Mouse (Mus musculus): ENCODE measurements at regions not wholly inside any gene's neighbourhood (a gene's known extent, or its start where the extent isn't known, plus 50 kb on each side); places are given as distances from the start of the nearest gene placed in this dataset.
"Not testable (repeated sequence)": the region's sequence is repeated elsewhere in the genome, so short reads cannot be mapped to it uniquely, and the experiment has no call there.

- no peak for DNase-seq (ENCODE audit: low spot score)
Observed at GRCm38 (mm10) chr13:31050160-31050788, 76.3 kb downstream of the Gm5447 start.

GRCm38 (mm10) chr13:31051586-31051985 lies 77.6 kb downstream of the Gm5447 start:
- DNase-seq (ENCODE audit: low spot score) = not testable (repeated sequence)

DNA sequence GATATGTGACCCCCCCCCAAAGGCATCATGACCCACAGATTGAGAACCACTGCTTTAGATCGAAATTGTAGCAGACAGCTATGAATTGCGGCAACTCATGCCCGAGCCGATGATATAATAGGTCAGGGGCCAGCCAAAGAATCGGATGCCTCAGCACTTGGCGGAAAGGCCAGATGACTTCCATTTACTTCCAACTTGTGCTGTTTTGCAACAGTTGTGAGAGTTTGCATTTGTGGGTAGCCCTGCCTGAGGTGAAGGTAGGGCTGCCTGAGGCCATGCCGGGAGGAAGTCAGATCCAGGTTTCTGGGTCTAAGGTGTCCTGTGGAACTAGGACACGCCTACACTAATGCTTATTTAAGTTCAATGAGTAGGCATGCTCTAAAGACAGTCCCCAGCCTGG lies 80.4 kb downstream of the Gm5447 start:
- DNase-seq (ENCODE audit: low spot score) = peak; percentile 4

DNA sequence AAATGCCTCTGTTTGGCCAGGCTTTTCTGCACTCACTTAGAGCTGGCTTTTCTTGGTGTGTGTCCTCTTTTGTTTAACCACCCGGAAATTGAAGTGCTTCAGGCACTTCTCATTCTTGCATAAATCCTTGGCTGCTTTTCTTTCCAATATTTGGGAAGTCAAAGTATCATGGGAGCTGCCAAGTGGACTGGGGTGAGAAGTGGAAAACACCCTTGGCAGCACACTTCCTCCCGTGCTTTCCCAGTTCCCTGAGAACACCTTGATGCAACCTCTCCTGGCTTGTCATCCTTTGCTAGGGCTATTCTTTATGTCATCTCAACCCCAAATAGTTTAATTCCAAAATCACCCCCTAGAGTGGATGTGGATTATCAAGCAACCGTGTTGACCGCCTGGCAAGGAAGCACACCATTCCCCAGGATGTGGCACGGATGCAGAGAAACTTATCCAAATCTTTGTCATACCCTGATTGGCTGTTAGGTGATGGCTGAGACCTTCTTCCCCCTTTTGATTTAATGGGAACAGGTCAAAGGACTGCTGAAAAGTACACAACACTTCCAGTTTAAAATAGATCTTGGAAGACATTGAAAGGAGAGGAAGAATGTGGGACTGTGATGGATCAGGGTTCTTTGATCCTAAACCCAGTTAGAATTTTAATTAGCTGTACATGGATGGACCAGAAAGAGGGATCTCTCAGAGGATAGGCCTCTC lies 81.5 kb downstream of the Gm5447 start:
- DNase-seq (ENCODE audit: low spot score) = no peak

- no peak for DNase-seq (ENCODE audit: low spot score)
Observed at GRCm38 (mm10) chr13:31056154-31056871, 82.3 kb downstream of the Gm5447 start.

- DNase-seq (ENCODE audit: low spot score) = no peak
Observed at GRCm38 (mm10) chr13:31060916-31061431, 87.0 kb downstream of the Gm5447 start.

- no peak for DNase-seq (ENCODE audit: low spot score)
Observed at GRCm38 (mm10) chr13:31068343-31068742, 94.3 kb downstream of the Gm5447 start.

- DNase-seq (ENCODE audit: low spot score) = no peak
Observed at GRCm38 (mm10) chr13:31076541-31076940, 102.5 kb downstream of the Gm5447 start.

- no peak for DNase-seq (ENCODE audit: low spot score)
Observed at GRCm38 (mm10) chr13:31078751-31079150, 104.7 kb downstream of the Gm5447 start.

- no peak for DNase-seq (ENCODE audit: low spot score)
Observed at GRCm38 (mm10) chr13:31080215-31080614, 106.2 kb downstream of the Gm5447 start.

DNA sequence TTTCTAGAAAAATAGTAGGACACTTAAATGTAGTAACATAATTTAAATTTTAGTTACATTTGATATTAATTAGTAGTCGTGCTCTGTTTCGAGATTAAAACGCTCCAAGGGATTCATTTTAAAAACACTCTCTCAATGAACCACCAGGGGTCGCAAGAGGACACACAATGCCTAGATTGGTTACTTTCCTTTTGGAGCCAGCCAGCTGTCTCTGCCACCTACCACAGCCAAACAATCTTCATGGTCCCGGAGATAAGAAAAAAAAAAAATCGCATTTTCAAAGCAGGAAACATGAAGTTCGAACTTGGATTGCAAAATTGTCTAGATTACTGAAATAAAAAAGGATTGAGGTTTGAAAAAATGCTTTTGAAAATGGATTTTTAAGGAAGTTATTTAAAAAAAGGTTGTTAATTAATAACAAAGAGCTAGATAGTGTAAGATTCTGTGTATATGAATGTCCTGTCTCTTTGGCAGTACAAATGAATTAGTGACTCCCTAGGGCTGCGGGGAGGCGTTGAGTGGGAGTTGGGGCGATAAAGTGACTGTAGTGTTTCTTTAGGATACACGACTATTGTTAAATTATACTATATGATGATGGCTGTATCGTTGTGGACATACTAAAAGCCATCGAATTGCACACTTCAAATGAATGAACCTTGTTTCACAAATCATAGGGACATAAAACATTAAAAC lies 108.6 kb downstream of the Gm5447 start:
- peak; percentile 74 for DNase-seq (ENCODE audit: low spot score)

- no peak for DNase-seq (ENCODE audit: low spot score)
Observed at GRCm38 (mm10) chr13:31101051-31101450, 127.0 kb downstream of the Gm5447 start.

DNA sequence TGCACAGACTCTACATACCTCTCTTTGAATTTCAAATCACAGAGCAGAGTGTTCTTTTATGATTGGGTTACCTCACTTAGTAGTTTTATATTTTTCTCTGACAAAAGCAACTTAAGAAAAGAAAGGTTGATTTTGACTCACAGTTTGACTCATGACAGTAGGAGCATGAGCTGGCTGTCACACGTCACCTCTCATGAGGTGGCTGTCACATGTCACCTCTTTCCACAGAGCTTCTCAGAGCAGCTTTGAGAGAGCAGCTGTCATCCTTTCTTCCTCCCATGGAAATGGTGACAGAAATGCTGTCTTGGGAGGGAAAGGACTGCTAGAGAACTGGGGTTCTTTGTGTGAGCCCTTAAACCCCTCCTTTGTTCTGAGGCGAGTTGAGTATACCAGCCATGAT lies 133.4 kb downstream of the Gm5447 start:
- DNase-seq (ENCODE audit: low spot score) = no peak

GRCm38 (mm10) chr13:31109231-31109630 lies 135.2 kb downstream of the Gm5447 start:
- DNase-seq (ENCODE audit: low spot score) = no peak

DNA sequence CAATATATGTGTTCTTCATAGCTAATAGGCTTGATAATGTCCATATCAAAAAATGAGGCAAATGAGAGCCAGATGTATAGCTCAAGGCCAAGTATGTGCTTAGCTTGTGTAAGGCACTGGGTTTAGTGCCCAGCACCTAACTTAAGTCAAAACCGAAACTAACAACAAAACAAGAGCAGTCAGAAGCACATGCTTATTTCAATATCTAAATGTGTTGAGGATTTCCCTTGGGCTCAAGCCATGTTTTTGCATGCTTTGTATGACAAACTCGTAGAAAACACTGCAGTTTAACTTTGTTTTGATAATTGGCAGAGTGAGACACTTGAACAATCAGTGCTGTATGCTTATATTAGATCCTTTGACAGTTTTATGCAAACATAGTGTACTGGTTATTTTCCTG lies 148.7 kb downstream of the Gm5447 start:
- no peak for DNase-seq (ENCODE audit: low spot score)

DNA sequence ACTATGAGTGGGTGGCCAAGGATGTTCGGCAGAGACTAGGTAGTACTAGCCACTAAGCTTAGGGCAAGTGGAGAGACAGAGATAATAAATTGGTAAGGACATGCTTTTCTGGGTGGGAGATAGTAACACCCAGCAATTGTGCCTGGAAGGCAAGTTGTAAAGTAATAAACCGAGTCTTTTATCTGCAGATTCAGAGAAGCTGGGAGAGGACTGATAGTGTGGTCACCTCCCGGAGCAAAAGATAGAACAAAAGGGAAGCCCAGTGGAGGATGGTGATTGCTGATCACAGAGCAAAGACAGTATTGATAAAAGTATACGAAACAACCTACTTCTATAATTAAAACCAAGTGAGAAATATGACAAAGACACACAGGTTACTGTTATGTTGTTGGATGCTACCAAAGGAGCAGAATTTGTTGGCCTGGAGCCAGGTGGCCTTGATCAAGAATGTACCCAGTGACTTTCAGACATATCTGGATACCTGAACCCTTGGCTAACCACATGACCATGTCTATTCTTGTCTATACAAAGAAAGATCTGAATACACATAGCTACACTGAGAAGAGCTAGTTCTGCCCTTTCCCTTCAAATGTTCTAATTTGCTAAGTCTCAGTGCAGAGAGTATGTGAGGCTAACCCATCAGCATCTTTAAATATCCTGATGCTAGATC lies 150.7 kb downstream of the Gm5447 start:
- DNase-seq (ENCODE audit: low spot score) = no peak

DNA sequence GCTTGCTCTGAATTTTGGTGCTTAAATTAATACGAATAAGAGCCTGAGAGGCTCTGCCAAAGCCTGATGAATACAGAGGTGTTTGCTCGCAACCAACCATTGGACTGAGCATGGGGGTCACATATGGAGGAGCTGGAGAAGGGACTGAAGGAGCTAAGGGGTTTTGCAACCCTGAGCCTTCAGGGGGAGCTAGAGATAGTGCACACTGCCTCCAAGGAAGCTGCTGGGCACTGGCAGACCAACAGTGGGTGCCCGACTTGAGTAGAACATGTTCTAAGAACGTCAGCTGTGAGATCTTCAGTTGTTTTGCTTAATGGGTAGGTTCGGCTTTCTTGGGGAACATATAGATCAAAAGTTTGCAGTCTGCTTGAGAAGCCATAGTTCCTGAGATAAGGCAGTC lies 158.5 kb downstream of the Gm5447 start:
- no peak for DNase-seq (ENCODE audit: low spot score)

DNA sequence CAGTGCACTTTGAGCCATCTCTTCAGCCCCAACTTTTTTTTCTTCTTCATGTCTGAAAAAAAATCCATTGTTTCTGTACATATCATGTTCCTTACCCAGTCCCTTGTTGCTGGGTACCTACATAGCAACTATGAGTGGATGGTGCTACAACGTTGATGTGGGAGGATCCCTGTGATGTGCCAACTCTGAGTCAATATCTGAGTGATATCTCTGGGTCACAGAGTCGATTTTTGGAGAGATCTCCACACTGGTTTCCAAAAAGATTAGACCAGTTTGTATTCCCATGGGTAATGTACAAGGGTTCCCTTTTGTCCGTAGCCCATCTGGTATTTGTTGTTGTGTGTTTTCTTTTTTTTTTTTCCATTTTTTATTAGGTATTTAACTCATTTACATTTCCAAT lies 165.7 kb downstream of the Gm5447 start:
- no peak for DNase-seq (ENCODE audit: low spot score)

DNA sequence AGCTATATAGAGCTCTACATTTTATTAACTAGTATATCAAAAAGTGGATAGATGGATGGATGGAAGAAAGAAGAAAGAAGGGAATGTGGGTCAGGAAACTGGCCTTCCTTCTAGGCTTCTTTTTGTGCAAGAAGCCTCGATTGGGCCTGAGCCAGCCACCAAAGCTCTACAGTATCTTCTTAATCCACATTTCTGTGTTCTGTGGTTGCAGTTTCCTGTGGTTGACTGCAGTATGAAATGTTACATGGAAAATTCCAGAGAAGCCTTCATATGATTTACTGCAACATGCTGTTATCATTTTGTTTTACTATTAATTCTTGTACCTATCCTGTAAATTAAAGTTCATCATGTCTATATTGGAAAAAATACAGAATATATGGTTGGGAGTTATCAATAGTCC lies 173.3 kb downstream of the Gm5447 start:
- DNase-seq (ENCODE audit: low spot score) = no peak

DNA sequence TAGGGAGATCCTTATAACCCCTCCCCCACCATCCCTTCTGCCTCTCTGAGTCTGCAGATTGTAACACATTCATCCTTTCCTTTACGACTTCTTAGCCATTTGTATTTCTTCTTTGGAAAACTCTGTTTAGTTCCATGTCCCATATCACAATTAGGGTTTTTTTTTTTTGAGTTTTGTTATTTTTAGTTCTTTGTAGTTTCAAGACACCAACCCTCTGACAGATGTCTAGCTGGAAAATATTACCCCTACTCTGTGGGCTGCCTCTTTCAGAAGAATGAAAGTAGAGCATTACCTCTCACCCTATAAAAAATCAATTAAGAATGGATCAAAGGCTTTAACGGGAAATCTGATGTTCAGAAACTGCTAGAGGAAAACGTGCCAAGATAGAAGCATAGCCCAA lies 180.1 kb downstream of the Gm5447 start:
- DNase-seq (ENCODE audit: low spot score) = no peak

DNA sequence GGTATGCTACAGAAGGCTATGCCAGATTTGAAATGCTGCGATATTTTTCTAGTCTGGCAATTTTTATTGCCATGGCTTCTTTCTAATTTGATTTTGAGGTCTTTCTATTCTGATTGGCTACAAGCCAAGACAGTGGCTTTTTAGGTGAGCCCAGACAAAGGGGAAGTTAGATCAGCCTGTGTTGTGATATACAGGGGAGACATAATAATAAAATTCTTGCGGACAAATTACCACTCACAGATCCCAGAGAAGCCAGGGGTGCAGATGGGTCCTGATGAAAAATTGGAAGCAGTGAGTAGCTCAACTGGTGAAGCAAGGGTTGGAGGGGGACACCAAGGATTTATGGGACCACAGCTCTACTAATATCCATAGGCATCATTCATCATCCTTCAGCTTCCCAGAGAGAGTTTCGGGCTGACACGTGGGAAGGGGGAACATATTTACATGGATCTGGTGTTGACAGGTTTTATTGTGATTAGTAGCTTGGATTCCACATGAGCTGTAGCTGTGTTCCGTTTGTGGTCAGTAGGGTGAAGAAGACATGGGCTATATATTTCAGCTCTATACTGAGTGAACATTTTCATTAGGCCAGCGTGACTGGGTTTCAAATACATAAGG lies 190.0 kb downstream of the Gm5447 start:
- no peak for DNase-seq (ENCODE audit: low spot score)

Data from urinary bladder, postnatal 14 days (tissue).